Mouse (Mus musculus): Measurements from ENCODE around the gene Tfap4. TPM values are rescaled to one million over a fixed set of nuclear protein-coding genes. Genes with fewer than 3 reads are reported as not detected.
A peak's percentile ranks its signal among the peaks of the same experiment; 100 is the strongest.

Tfap4 gene
- polyA plus RNA-seq, 1 experiment: 5.0 TPM

GRCm38 (mm10) chr16:4594814-4595526, 35.3 kb upstream of the Tfap4 start:
- no peak overlapping the region; the same call in 1 of the 2 replicates for H3K27ac ChIP-seq (ENCODE audit: insufficient read depth, low read length)
- H3K4me1 ChIP-seq (ENCODE audit: control insufficient read depth, insufficient read depth, low read length): peaks cover 3% of the 10 kb centered on the region; the same call in 1 of the 2 replicates
- TF ChIP-seq CTCF (IDR thresholded peaks at IDR 0.05; ENCODE audit: extremely low read depth, insufficient read depth, low read length): no peak
- H3K4me3 ChIP-seq (ENCODE audit: insufficient read depth, low read length): peak overlapping the region; percentile 62

- H3K4me1 ChIP-seq (ENCODE audit: control insufficient read depth, insufficient read depth, low read length): peaks cover 3% of the 10 kb centered on the region; the same call in 1 of the 2 replicates
- H3K27ac ChIP-seq (ENCODE audit: insufficient read depth, low read length): peak within 1 kb of the TSS; percentile 74
- TF ChIP-seq CTCF (IDR thresholded peaks at IDR 0.05; ENCODE audit: extremely low read depth, insufficient read depth, low read length) (no peak), POLR2A (IDR thresholded peaks at IDR 0.05; ENCODE audit: extremely low read depth, insufficient read depth, low read length) (no peak)
- peak within 1 kb of the TSS; percentile 62 for H3K4me3 ChIP-seq (ENCODE audit: insufficient read depth, low read length)
These were observed 34.5 kb upstream of the Tfap4 start, which contains the start of gene Glis2 for GRCm38 (mm10) chr16:4593971-4594813. Gene Glis2 (plus strand): TSS chr16:4594713.

- TF ChIP-seq POLR2A (IDR thresholded peaks at IDR 0.05; ENCODE audit: extremely low read depth, insufficient read depth, low read length): no peak
- peak; percentile 23; the same call in 1 of the 2 replicates for TF ChIP-seq CTCF (IDR thresholded peaks at IDR 0.05; ENCODE audit: extremely low read depth, insufficient read depth, low read length)
- Histone ChIP-seq H3K4me3 (ENCODE audit: insufficient read depth, low read length) (peak overlapping the region; percentile 62), H3K4me1 (ENCODE audit: control insufficient read depth, insufficient read depth, low read length) (peaks cover 3% of the 10 kb centered on the region; the same call in 1 of the 2 replicates), H3K27ac (ENCODE audit: insufficient read depth, low read length) (peak overlapping the region; percentile 74)
These were observed 33.5 kb upstream of the Tfap4 start for GRCm38 (mm10) chr16:4592909-4593875.

GRCm38 (mm10) chr16:4590236-4590635, 30.6 kb upstream of the Tfap4 start:
- Histone ChIP-seq H3K4me1 (ENCODE audit: control insufficient read depth, insufficient read depth, low read length) (peaks cover 3% of the 10 kb centered on the region; the same call in 1 of the 2 replicates), H3K27ac (ENCODE audit: insufficient read depth, low read length) (no peak overlapping the region), H3K4me3 (ENCODE audit: insufficient read depth, low read length) (no peak overlapping the region)
- no peak for TF ChIP-seq POLR2A (IDR thresholded peaks at IDR 0.05; ENCODE audit: extremely low read depth, insufficient read depth, low read length)
- no peak for TF ChIP-seq CTCF (IDR thresholded peaks at IDR 0.05; ENCODE audit: extremely low read depth, insufficient read depth, low read length)

GRCm38 (mm10) chr16:4587516-4588210, 28.0 kb upstream of the Tfap4 start:
- H3K27ac ChIP-seq (ENCODE audit: insufficient read depth, low read length): no peak overlapping the region
- H3K4me1 ChIP-seq (ENCODE audit: control insufficient read depth, insufficient read depth, low read length): 0 out of 2 replicates have a peak, but pooled peaks cover 1% of the 10 kb centered on the region
- no peak overlapping the region for H3K4me3 ChIP-seq (ENCODE audit: insufficient read depth, low read length)
- TF ChIP-seq CTCF (IDR thresholded peaks at IDR 0.05; ENCODE audit: extremely low read depth, insufficient read depth, low read length) (no peak), POLR2A (IDR thresholded peaks at IDR 0.05; ENCODE audit: extremely low read depth, insufficient read depth, low read length) (no peak)

GRCm38 (mm10) chr16:4586531-4587123, 27.0 kb upstream of the Tfap4 start:
- H3K27ac ChIP-seq (ENCODE audit: insufficient read depth, low read length): no peak overlapping the region
- TF ChIP-seq CTCF (IDR thresholded peaks at IDR 0.05; ENCODE audit: extremely low read depth, insufficient read depth, low read length) (no peak), POLR2A (IDR thresholded peaks at IDR 0.05; ENCODE audit: extremely low read depth, insufficient read depth, low read length) (0 out of 2 replicates have a peak, but pooled peaks have one; percentile 24)
- H3K4me1 ChIP-seq (ENCODE audit: control insufficient read depth, insufficient read depth, low read length): 0 out of 2 replicates have a peak, but pooled peaks cover 1% of the 10 kb centered on the region
- H3K4me3 ChIP-seq (ENCODE audit: insufficient read depth, low read length): peak overlapping the region; percentile 41

- no peak overlapping the region for H3K27ac ChIP-seq (ENCODE audit: insufficient read depth, low read length)
- TF ChIP-seq POLR2A (IDR thresholded peaks at IDR 0.05; ENCODE audit: extremely low read depth, insufficient read depth, low read length): no peak
- H3K4me3 ChIP-seq (ENCODE audit: insufficient read depth, low read length): peak overlapping the region; percentile 41
- H3K4me1 ChIP-seq (ENCODE audit: control insufficient read depth, insufficient read depth, low read length): 0 out of 2 replicates have a peak, but pooled peaks cover 1% of the 10 kb centered on the region
These were observed 26.2 kb upstream of the Tfap4 start for GRCm38 (mm10) chr16:4585642-4586530.
